Mouse (Mus musculus) urinary bladder, postnatal 10 days (tissue): ENCODE data around the gene Sycp3.
"Not testable (repeated sequence)": the region's sequence is repeated elsewhere in the genome, so short reads cannot be mapped to it uniquely, and the experiment has no call there.

Experiments used
- DNase-seq: peaks from one replicate; pipeline ENCODE4 v3.0.0; 2022; ENCODE audit warnings: low spot score

The Sycp3 gene

GRCm38 (mm10) chr10:88459502-88459992 lies at the start of gene Sycp3:
TSS of gene Sycp3 (plus strand) at chr10:88459569.
- no peak for DNase-seq

- no peak for DNase-seq
These were observed 49.6 kb upstream of the Sycp3 start for GRCm38 (mm10) chr10:88409751-88410150.

DNA sequence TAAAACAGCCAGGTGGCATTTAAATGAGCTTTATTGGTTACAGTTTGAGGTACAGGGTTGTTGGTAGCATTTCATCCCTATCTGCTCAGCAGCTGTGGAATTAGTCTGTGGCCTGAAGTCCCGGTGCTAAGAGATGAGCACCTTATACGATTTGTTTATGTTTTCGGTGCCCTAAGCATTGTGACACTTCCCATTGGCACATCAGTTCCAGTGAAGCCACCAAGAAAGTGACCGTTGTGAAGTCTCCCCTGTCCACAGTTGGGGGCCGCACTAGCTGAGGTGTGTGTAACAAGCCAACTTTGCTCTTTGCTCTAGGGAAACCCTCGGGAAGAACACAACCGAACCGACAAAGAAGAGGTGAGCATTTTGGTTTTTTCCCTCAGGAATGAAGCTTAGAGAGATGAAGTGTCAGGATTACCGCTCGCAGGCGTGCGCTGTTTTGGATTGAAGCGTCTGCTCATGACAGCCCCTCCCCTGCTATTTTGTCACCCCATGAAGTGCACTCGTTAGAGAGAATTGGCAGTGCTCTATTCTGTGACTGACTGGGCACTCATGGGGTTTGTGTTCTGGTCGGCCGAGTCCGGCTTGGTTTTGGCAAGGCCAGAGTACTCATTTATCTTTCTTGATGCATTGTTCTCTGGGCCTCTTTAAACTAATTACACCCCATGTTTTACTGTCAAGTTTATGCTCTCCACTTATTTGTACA lies 46.9 kb upstream of the Sycp3 start:
- no peak for DNase-seq

- DNase-seq: no peak
These were observed 41.7 kb upstream of the Sycp3 start for GRCm38 (mm10) chr10:88417686-88418085.

DNA sequence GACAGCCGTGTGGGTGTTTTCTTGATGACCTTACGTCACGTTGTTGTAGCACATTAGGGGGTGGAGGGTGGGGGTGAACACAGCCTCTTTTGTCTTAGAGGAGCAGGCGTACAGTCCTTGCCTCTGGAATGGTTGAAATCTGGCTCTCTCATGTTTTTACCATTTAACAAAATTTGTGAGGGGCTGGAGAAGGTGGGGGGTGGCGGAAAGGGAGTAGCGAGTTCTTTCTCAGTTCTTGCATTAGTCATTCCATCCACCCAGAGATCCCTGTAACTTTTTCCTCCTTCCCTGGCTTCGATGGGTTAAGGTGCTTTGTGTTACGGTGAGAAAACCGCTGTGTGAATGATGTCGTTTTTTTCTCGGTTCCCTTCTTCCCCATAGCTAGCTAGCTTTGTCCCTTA lies 39.2 kb upstream of the Sycp3 start:
- no peak for DNase-seq

DNA sequence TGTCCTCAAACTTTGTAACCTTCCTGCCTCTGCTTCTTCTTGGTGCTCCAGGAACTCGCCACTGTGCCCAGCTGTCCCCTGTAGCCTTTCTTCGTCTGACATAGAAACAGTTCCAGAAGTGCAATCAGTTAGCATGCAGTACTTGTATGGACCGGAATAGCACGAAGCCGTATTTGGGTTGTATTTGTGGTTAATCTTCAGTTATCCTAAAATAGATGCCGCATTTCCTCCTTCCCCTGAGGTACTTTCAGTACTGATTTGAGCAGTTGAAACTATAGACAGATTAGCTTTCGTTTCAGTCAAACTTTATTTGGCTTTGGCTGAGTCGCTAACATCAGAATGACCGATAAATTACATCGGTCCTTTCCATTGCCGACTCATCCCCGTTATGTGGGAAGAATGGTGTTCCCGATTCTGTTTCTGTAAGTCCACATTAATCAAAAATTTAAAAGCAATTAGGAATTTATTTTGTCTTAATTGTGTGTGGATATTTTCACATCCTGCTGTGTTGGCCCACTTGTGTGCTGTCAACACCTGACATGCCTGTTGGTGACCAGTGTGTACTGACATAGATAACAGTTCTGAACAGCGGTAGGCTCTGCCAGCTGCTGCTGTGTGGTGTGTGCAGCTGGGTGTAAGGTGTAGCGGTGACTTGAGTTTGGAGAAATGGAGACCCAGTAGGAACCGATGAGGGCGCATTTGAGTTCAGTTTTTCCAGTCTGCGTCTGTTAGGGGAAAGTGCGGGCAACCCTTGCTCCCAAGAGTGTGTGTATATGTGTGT lies 38.5 kb upstream of the Sycp3 start:
- DNase-seq: no peak

DNA sequence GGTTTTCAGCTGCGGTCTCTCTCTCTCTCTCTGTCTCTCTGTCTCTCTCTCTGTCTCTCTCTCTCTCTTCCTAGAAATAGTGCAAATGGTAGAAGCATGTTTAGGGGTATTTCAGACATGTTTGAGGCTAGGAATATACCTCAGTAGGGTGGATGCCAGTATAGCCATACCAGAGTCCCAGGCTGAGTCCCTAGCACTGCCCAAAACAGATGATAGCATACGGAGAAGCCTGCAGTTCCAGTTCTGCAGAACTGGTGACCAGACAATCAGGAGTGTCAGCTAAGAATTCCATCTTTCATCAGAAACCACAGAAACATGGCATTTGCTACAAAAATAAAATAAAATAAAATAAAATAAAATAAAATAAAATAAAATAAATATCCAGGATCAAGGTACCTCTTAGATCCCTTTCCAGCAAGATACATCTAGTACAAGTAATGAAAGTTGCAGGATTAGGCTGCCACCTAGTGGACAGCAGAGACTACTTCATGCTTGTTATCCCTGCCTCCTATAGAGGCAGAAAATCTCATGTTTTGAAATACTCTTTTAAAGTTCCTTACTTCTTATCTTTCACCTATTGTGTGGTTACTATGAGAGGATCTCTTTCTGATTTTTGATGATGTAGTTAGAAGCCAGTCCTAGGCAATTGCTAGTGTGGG lies 33.1 kb upstream of the Sycp3 start:
- no peak for DNase-seq

DNA sequence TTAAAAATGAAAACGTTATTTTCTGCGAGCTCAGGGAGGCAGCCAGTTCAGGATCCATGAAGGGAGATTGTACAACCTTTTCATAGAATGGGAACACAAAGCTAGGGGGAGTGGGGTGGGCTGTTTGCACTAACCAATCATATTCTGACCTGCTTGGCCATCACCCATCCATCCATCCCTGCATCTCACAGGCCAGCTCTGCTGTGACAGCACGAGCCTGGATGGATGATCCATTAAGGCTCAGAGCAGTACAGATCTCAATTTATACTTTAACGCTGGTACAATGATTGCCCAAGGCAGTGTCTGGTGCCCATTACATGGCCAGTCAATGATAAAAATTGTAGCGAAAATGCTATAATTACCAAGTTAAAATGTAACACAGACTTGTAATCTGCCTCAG lies 32.5 kb upstream of the Sycp3 start:
- no peak for DNase-seq

GRCm38 (mm10) chr10:88427998-88428397 lies 31.4 kb upstream of the Sycp3 start:
- no peak for DNase-seq

DNA sequence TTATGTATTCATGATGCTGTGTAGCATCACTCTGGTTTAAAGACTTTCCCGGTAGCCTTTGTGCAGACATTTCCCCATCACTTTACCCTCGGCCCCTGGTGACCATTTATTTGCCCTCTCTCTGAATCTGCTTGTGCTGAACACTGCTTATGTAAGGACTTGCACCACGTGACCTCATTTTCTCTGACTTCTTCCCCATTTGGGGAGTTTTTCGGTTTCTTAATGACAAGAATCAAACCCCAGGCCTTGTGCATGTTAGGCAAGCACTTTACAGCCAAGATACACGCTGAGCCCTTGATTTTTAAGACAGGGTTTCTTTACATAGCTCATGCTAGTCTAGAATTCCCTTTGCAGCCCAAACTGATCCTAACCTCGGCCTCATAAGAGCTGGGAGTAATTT lies 18.1 kb upstream of the Sycp3 start:
- DNase-seq: no peak

DNA sequence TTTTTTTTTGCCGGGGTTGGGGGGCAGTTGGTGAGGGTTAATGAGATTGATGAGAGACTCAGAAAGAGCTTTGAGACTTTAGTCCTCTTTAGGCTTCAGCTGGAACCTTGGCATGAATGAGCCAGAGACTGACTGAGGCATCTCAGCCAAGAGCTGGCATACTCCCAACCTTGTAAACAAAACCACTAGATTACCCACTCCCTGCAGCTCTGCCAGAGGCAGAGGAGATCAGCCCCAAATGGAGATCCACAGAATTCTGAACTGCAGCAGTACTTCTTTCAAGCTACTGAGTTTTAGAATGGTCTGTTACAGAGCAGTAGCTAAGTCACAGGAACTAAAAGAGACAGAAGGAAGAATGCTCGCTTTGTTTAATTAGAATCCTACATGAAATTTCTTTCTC lies 8.1 kb upstream of the Sycp3 start:
- no peak for DNase-seq

- no peak for DNase-seq
These were observed 7.4 kb upstream of the Sycp3 start for GRCm38 (mm10) chr10:88451990-88452389.

DNA sequence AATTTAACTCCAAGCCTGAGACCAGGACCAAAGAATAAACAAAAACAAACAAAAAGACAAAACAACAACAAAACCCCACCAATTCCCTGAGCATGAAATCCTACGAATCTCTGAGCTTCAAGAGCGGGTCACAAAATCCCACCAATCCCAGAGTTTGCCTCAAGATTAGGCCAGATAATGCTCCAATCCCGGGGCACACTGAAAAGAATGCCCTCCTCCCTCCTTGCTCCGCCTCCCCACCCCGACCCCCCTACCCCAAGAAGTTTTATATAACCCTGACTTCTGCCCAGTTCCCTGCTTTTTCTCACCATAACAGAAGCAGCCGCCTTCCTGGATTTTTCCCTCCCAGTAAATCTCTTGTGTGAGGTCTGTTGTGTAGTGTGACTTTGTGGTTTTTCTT lies 1.6 kb upstream of the Sycp3 start:
- no peak for DNase-seq

GRCm38 (mm10) chr10:88460122-88460820 lies 902 bp downstream of the Sycp3 start:
- no peak for DNase-seq

DNA sequence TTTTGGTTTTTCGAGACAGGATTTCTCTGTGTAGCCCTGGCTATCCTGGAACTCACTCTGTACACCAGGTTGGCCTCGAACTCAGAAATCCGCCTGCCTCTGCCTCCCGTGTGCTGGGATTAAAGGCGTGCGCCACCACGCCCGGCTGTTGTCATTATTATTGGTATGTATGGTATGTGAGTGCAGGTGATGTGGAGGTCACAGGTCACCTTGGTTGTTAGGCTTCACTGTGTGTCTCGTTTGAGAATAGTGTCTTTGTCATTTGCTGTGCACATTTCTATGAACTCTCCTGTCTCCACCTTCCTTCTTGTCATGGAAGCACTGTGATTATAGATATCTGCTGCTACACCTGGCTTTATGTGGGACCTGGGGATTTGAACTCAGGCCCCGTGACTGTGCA lies 23.5 kb downstream of the Sycp3 start:
- DNase-seq: not testable (repeated sequence)

- no peak for DNase-seq
These were observed 29.3 kb downstream of the Sycp3 start for GRCm38 (mm10) chr10:88488629-88489028.

DNA sequence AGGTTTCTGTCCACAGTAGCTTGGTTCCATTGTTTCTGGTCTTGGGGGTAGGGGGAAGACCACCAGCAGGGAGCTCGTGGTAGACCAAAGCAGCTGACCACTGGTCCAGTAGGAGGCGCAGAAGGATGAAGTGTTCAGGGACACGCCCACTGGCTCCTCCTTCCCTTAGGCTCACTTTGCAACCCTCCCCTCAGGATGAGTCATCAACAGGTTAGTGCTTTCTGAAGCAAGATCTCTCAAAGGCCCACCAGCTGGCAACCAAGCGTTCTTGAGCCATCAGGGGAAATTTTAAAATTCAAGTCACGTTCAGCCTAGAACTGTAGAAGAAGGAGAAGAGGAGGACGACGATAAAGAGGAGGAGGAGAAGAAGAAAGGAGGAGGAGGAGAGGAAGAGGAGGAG lies 32.3 kb downstream of the Sycp3 start:
- DNase-seq: no peak

GRCm38 (mm10) chr10:88492658-88493057 lies 33.3 kb downstream of the Sycp3 start:
- no peak for DNase-seq

DNA sequence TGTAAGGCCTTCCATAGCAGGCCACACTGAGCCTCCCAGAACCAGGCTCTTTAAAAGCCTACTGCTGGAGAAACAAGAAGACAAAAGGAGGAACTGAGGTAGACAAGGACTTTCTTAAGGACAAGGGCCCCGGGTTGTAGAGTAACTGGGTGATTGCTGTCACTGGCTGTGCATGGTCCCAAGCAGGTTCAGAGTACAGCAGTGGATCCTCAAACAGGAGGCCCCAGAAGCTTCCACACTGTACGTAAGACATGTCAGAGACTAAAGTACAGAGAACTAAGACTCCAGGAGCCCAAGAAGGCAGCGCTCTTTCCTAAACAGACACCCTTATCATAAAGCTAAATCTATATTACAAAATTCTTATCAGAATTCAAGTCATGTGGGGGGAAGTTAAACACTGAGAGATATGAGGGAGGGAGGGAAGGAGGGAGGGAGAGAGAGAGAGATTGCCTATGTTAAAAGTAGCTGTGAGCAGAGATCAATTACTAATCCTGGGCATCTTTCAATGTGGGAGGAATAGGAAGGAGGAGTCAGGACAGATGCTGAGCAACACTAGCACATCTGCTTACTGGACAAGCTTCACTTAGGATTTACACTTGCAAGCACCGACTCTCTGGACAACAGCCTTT lies 35.7 kb downstream of the Sycp3 start:
- DNase-seq: no peak

DNA sequence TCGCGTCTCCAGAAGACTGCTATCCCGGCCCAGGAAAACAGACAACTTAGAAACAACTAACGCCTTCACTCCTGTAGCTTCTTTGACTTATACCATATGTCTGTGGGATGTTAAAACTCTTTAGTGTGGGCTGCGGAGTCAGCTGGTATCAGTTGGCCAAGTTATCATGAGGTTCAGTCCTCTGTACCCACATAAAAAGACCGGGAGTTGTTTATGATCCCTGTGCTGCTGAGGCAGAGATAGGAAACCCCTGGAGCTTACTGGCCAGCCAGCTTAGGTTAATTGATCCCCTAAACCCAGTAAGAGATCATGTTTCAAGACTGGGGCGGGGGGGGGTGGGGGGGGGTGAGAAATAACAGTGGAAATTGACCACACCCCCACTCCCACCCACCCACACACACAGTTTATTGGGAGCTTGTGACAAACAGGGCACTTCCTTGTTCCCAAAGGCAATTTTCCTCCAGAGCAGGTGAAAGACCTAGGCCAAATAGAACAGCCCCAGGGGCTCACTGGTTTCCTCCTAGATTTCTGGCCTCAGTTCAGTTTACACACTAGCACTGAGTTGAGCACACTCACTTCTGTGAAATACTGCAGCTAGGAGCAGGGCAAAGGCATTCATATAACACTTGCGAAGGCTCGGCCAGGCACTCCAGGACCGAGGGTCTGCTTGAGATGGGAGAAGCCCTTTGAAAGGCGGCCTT lies 37.6 kb downstream of the Sycp3 start:
- DNase-seq: no peak

- DNase-seq: no peak
These were observed 40.6 kb downstream of the Sycp3 start for GRCm38 (mm10) chr10:88499993-88500392.
